Comparison of ENCODE assay signal across 27 mouse cellular contexts in genomic region chr7:141607717-141608116, GRCm38 (mm10). TPM values are rescaled to one million over a fixed set of nuclear protein-coding genes. Genes with fewer than 3 reads are reported as not detected.
DNase-seq lines count a peak whose midpoint lies in the region; ATAC-seq lines count a peak whose summit lies in the region.
"Had no signal": no experiment of that assay in that cellular context is flagged by ENCODE, and none has a peak within 500 bp of the region (broad histone marks: within the 10 kb centered on the region; RNA-seq: fewer than 3 reads in every experiment).

No protein-coding gene starts in this region.

- DNase-seq in frontal cortex, postnatal 14 days (ENCODE audit: low spot score in 2 of 2), result no peak
- peak; percentile 33 to 39 for DNase-seq in right cerebral cortex, adult 2 months (ENCODE audit: low spot score in 2 of 2)
- DNase-seq in right cerebral cortex, postnatal 4 days, result no peak
- peak; percentile 18 to 79 for DNase-seq in left cerebral cortex, postnatal 14 days (ENCODE audit: low spot score in 2 of 2)
- DNase-seq in c-Kit-positive CD71-positive TER-119-positive erythroid progenitor cells, embryonic 14.5 days (ENCODE audit: low spot score), result no peak
- no peak for DNase-seq in cerebellum, postnatal 10 days
- DNase-seq: adrenal gland, postnatal 10 days; cerebellum, adult 11-12 months; cerebellum, adult 9-11 months; gastrocnemius, postnatal 14 days; kidney, adult 18-20 months; kidney, postnatal 36 days; lung, embryonic 14.5 days; lung, postnatal 14 days; midbrain, embryonic 14.5 days; right cerebral cortex, postnatal 14 days; thymus, adult 18-20 months; thymus, postnatal 36 days had no signal

- intact Hi-C loops in left cerebral cortex, postnatal 14 days (cut with DNase I), result loop anchor here (1.0 kb wide), 1 partner anchor 45 kb away; the partner anchor contains the start of gene Ap2a2

- peak; percentile 83 for ATAC-seq in frontal cortex, adult (ENCODE audit: low TSS enrichment)
- no peak for ATAC-seq in erythroid progenitor cell, adult 5-6 weeks (replicated peaks; ENCODE audit: low FRiP score, poor library complexity, severe bottlenecking)
- ATAC-seq: forebrain, embryonic 15.5 days; hindbrain, embryonic 16.5 days; Patski had no signal

RNA-seq across cellular contexts. Expression of gene Ap2a2, which starts 45.7 kb away (rescaled TPM):
- total RNA-seq in left cerebral cortex, postnatal 14 days (2021), result 100 to 1,000 TPM; 230 to 231 TPM
- total RNA-seq in erythroid progenitor cell, adult 5-6 weeks (2015; ENCODE audit: low replicate concordance), result 71.7 and 96.2 TPM in 2 replicates
- total RNA-seq in erythroid progenitor cell, adult 5-6 weeks (2017; ENCODE audit: low replicate concordance), result 108 and 150 TPM in 2 replicates

RNA-seq across cellular contexts. Expression of gene Muc6, which starts 47.4 kb away (rescaled TPM):
- total RNA-seq in left cerebral cortex, postnatal 14 days (2021), result not detected
- total RNA-seq in erythroid progenitor cell, adult 5-6 weeks (2015; ENCODE audit: low replicate concordance), result not detected in 2 replicates
- total RNA-seq in erythroid progenitor cell, adult 5-6 weeks (2017; ENCODE audit: low replicate concordance), result under 0.01 TPM in 1 of 2 replicates, not detected in the other
- total RNA-seq: gastrocnemius, postnatal 14 days; heart, postnatal 25 days; layer of hippocampus, adult 8-10 months; layer of hippocampus, postnatal 25 days; liver, adult 2 months had no signal

Comparison
In these comparisons a context has a peak if more than half of its experiments do, and no peak if none do; other contexts are left out.
1. DNase-seq: peak in right cerebral cortex, adult 2 months (2 of 2) and left cerebral cortex, postnatal 14 days (2 of 2); none in frontal cortex, postnatal 14 days (0 of 2), right cerebral cortex, postnatal 4 days (single experiment), c-Kit-positive CD71-positive TER-119-positive erythroid progenitor cells, embryonic 14.5 days (single experiment) and cerebellum, postnatal 10 days (0 of 2).